Mouse (Mus musculus) C2C12 (cell line): ENCODE data around the gene Trio. TPM values are rescaled to one million over a fixed set of nuclear protein-coding genes. Genes with fewer than 3 reads are reported as not detected.

ENCODE experiments used
- H3K27me3 ChIP-seq: one replicate; pipeline ENCODE4 v1.6.1; 2011; ENCODE audit not compliant: control insufficient read depth, insufficient read depth, insufficient read length
- H3K36me3 ChIP-seq: one replicate; pipeline ENCODE4 v1.6.1; 2011; ENCODE audit not compliant: control insufficient read depth, insufficient read depth
- H3K4me3 ChIP-seq: one replicate; pipeline ENCODE4 v1.5.1; 2011; ENCODE audit warnings: mild to moderate bottlenecking, control low read depth; ENCODE audit not compliant: poor library complexity, insufficient read depth, severe bottlenecking
- H3K79me2 ChIP-seq: one replicate; pipeline ENCODE4 v1.6.1; 2011; ENCODE audit not compliant: control insufficient read depth, insufficient read depth
- H3K79me3 ChIP-seq: one replicate; pipeline ENCODE4 v1.6.1; 2011; ENCODE audit warnings: low read depth, control low read depth
- H3ac ChIP-seq: one replicate; pipeline ENCODE3; 2011; ENCODE audit warnings: low read depth; ENCODE audit not compliant: control insufficient read depth, insufficient read length
- CEBPB ChIP-seq: IDR thresholded peaks from one replicate; pipeline ENCODE4 v1.6.1; 2011; ENCODE audit warnings: low read depth, mild to moderate bottlenecking, control low read depth, moderate library complexity
- CTCF ChIP-seq: IDR thresholded peaks from one replicate; pipeline ENCODE4 v1.5.1; 2011; ENCODE audit not compliant: control insufficient read depth, insufficient read depth, insufficient read length
- FOSL1 ChIP-seq: IDR thresholded peaks from one replicate; pipeline ENCODE4 v1.8.0; 2011; ENCODE audit warnings: mild to moderate bottlenecking, low read length; ENCODE audit not compliant: poor library complexity, insufficient read depth, severe bottlenecking
- MAX ChIP-seq: IDR thresholded peaks from one replicate; pipeline ENCODE4 v1.6.1; 2011; ENCODE audit warnings: mild to moderate bottlenecking, control low read depth
- MYOD1 ChIP-seq: IDR thresholded peaks from one replicate; pipeline ENCODE4 v1.6.1; 2011; ENCODE audit warnings: low read depth; ENCODE audit not compliant: control insufficient read depth, insufficient read length
- MYOG ChIP-seq: IDR thresholded peaks from one replicate; pipeline ENCODE4 v1.6.1; 2011; ENCODE audit not compliant: control insufficient read depth, insufficient read length; ENCODE audit errors: extremely low read depth
- USF1 ChIP-seq: IDR thresholded peaks from one replicate; pipeline ENCODE4 v1.6.1; 2011; ENCODE audit warnings: low read depth, mild to moderate bottlenecking, control low read depth, moderate library complexity
- polyA plus RNA-seq: library from polyadenylated mRNA; unstranded; fragments of >200 nt; fragmentation: generic; extraction: Trizol; gene quantifications from one replicate; pipeline ENCODE4 v1.2.1, GENCODE M21; 2012; ENCODE audit warnings: missing spikeins

Trio gene
- polyA plus RNA-seq, 1 experiment = 26.2 TPM

- Histone ChIP-seq H3ac (no peak overlapping the region), H3K79me2 (peaks cover 100% of the 10 kb centered on the region), H3K36me3 (peaks cover 16% of the 10 kb centered on the region), H3K27me3 (no peaks in the 10 kb centered on the region), H3K79me3 (peaks cover 91% of the 10 kb centered on the region), H3K4me3 (no peak overlapping the region)
- TF ChIP-seq FOSL1 (no peak), USF1 (no peak), MYOD1 (no peak), MYOG (no peak), CEBPB (no peak), MAX (no peak), CTCF (no peak)
Measured at GRCm38 (mm10) chr15:27974637-27975036, 51.0 kb downstream of the Trio start.

DNA sequence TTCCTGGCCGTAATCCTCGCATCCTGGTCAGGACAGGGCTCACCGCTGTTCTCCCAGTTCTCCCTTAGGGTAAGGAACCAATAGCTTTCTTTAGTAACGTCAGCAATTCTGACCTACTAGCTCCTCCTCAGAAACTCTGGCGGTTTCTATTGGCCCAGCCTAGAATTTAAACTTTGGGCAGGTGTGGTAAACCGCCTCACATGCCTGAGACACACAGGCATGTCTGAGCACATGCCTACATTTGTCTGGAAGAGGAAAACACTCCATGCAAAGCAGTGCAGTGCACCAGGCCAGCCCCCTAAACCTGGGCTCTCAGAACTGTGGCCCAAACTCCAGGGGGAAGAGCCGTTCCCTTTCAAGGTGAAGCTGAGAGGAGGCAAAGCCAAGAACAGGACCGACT, 57.5 kb downstream of the Trio start:
- H3K4me3 ChIP-seq = no peak overlapping the region
- peaks cover 93% of the 10 kb centered on the region for H3K79me3 ChIP-seq
- H3ac ChIP-seq = no peak overlapping the region
- H3K36me3 ChIP-seq = peaks cover 8% of the 10 kb centered on the region
- H3K79me2 ChIP-seq = peaks cover 100% of the 10 kb centered on the region
- no peaks in the 10 kb centered on the region for H3K27me3 ChIP-seq
- TF ChIP-seq CTCF = no peak

DNA sequence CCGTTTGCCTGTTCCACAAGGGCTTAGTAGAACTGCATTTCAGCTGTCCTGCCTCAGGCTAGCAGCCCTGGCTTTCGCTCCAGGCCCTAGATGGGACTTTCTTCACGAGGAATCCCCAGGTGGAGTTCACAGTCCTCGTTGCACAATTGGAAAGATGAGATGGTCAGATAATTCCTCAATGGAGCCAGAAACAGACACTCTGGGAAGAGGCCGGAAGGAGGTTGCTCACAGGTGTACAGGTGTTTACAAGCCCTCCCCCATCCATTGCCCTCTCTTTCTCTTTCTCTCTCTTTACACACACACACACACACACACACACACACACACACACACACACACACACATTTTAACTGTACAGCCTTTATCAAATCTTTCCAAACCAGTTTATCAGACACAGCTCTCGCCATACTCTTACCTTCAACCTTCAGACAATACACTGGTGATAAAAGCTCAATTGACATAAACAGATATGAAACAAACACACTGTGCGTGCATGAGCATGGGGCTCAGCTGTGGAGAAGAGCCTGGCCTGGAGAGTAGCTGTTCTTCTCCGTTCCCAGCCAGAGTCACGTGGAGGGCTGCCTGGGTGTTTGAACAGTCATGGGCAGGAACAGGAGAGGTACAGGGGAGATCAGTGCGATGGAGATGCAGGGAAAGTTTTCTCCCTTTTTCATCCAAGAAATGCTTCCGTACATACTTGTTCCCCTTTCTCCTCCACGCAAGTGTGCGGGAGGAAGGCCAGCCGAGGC, 58.3 kb downstream of the Trio start:
- Histone ChIP-seq H3K79me3 (peaks cover 94% of the 10 kb centered on the region), H3ac (no peak overlapping the region), H3K79me2 (peaks cover 100% of the 10 kb centered on the region), H3K4me3 (no peak overlapping the region), H3K36me3 (peaks cover 8% of the 10 kb centered on the region), H3K27me3 (no peaks in the 10 kb centered on the region)
- TF ChIP-seq MYOD1 (no peak), USF1 (no peak), FOSL1 (no peak), MAX (no peak), CEBPB (no peak), CTCF (no peak), MYOG (no peak)

DNA sequence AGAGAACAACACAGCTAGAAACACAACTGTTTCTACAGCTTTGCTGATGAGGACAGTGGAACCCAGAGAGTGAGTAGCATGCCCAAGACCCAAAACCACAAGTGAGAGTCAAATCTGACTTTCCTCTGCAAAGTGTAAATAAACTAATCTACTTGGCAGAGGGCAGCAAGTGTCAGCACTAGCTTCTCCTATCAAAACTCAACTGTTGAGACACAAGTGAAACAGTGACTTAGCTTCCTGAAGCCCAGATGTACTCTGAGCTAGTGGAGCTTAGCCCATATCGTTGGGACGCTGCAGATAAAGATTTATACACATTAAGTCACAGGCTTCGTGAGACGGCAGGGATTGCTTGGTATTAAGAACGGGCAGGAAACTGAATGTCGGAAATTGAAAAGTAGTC, 60.8 kb downstream of the Trio start:
- Histone ChIP-seq H3K79me3 (peaks cover 100% of the 10 kb centered on the region), H3K36me3 (peaks cover 8% of the 10 kb centered on the region), H3K27me3 (no peaks in the 10 kb centered on the region), H3K79me2 (peaks cover 100% of the 10 kb centered on the region), H3ac (no peak overlapping the region), H3K4me3 (no peak overlapping the region)
- TF ChIP-seq USF1 (no peak), MYOG (no peak), CTCF (no peak), CEBPB (no peak), MAX (no peak), MYOD1 (no peak), FOSL1 (no peak)

DNA sequence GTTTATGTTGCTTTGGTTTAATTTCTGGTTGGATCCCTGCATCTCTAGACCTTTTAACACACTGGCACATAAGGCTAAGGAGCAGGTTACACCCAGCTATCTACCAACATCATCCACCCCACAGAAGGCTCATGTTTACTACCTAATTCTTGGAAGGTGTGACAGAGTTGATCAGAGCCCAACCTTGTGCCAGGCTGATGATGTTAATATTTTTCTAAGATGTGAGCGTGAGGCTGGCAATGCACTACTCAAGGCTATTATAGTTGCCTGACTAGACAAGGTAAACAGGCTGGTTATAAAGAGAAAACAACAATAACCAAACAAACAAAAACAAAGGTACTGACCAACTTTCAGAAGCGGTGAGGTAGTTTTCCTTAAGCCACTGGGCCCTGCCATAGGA, 62.1 kb downstream of the Trio start:
- Histone ChIP-seq H3ac (no peak overlapping the region), H3K36me3 (peaks cover 12% of the 10 kb centered on the region), H3K27me3 (no peaks in the 10 kb centered on the region), H3K79me3 (peaks cover 100% of the 10 kb centered on the region), H3K4me3 (no peak overlapping the region), H3K79me2 (peaks cover 100% of the 10 kb centered on the region)
- TF ChIP-seq MYOG = no peak
- no peak for TF ChIP-seq MAX
- no peak for TF ChIP-seq MYOD1
- TF ChIP-seq FOSL1 = no peak
- TF ChIP-seq USF1 = no peak
- TF ChIP-seq CEBPB = no peak
- no peak for TF ChIP-seq CTCF

GRCm38 (mm10) chr15:27960642-27961041, 65.0 kb downstream of the Trio start:
- Histone ChIP-seq H3ac (no peak overlapping the region), H3K36me3 (peaks cover 21% of the 10 kb centered on the region), H3K79me3 (peaks cover 100% of the 10 kb centered on the region), H3K4me3 (no peak overlapping the region), H3K27me3 (no peaks in the 10 kb centered on the region), H3K79me2 (peaks cover 100% of the 10 kb centered on the region)
- TF ChIP-seq MAX (no peak), CTCF (no peak), USF1 (no peak), MYOD1 (no peak), CEBPB (no peak), MYOG (no peak), FOSL1 (no peak)
